Mouse (Mus musculus): Measurements from ENCODE around the gene Col1a1. TPM values are rescaled to one million over a fixed set of nuclear protein-coding genes. Genes with fewer than 3 reads are reported as not detected.

The Col1a1 gene
- total and polyA plus RNA-seq, 2 experiments from 2014 or later: 322 to 334 TPM

GRCm38 (mm10) chr11:94976199-94976598 lies 40.2 kb downstream of the Col1a1 start, which contains the start of gene Sgca:
Gene Sgca, minus strand, starts transcription at chr11:94976327.
- ATAC-seq (ENCODE audit: insufficient read depth, low read depth): no peak
- 28% methylated on average over 5 of the region's 5 CpGs for WGBS
- Histone ChIP-seq H3K9ac (replicated peaks; ENCODE audit: low read depth, low read length) (0 out of 2 replicates have a peak within 1 kb of the TSS, but pooled peaks have one; percentile 13), H3K9me3 (replicated peaks; ENCODE audit: control insufficient read depth, low read length) (no peaks in the 10 kb centered on the region), H3K36me3 (replicated peaks; ENCODE audit: control insufficient read depth, insufficient read depth, low read length) (no peaks in the 10 kb centered on the region), H3K4me3 (ENCODE audit: low read depth, low read length) (no peak within 1 kb of the TSS), H3K27ac (ENCODE audit: low read depth) (peak within 1 kb of the TSS; percentile 83), H3K27me3 (ENCODE audit: control insufficient read depth, insufficient read depth, low read length) (no peaks in the 10 kb centered on the region), H3K4me1 (ENCODE audit: control insufficient read depth, insufficient read depth) (peaks cover 25% of the 10 kb centered on the region; the same call in 1 of the 2 replicates), H3K4me2 (ENCODE audit: low read depth, low read length) (peak within 1 kb of the TSS; percentile 7; the same call in 1 of the 2 replicates)
- TF ChIP-seq CTCF (IDR thresholded peaks at IDR 0.05; ENCODE audit: low read depth) (no peak), EP300 (IDR thresholded peaks at IDR 0.05; ENCODE audit: low read depth) (0 out of 2 replicates have a peak, but pooled peaks have one; percentile 37)
- DNase-seq (ENCODE audit: low spot score): peak; percentile 62

- ATAC-seq (ENCODE audit: insufficient read depth, low read depth) (no peak), DNase-seq (ENCODE audit: low spot score) (no peak)
- Histone ChIP-seq H3K36me3 (replicated peaks; ENCODE audit: control insufficient read depth, insufficient read depth, low read length) (no peaks in the 10 kb centered on the region), H3K4me1 (ENCODE audit: control insufficient read depth, insufficient read depth) (peaks cover 25% of the 10 kb centered on the region; the same call in 1 of the 2 replicates), H3K4me3 (ENCODE audit: low read depth, low read length) (no peak overlapping the region), H3K27ac (ENCODE audit: low read depth) (no peak overlapping the region), H3K9me3 (replicated peaks; ENCODE audit: control insufficient read depth, low read length) (no peaks in the 10 kb centered on the region), H3K4me2 (ENCODE audit: low read depth, low read length) (peak overlapping the region; percentile 53; the same call in 1 of the 2 replicates), H3K9ac (replicated peaks; ENCODE audit: low read depth, low read length) (no peak overlapping the region), H3K27me3 (ENCODE audit: control insufficient read depth, insufficient read depth, low read length) (no peaks in the 10 kb centered on the region)
- 34% methylated on average over 9 of the region's 9 CpGs for WGBS
- no peak for TF ChIP-seq EP300 (IDR thresholded peaks at IDR 0.05; ENCODE audit: low read depth)
- no peak for TF ChIP-seq CTCF (IDR thresholded peaks at IDR 0.05; ENCODE audit: low read depth)
Measured at GRCm38 (mm10) chr11:94978178-94978915, 42.3 kb downstream of the Col1a1 start.

GRCm38 (mm10) chr11:94978947-94979346 lies 42.9 kb downstream of the Col1a1 start:
- Histone ChIP-seq H3K4me1 (ENCODE audit: control insufficient read depth, insufficient read depth) (peaks cover 21% of the 10 kb centered on the region; the same call in 1 of the 2 replicates), H3K36me3 (replicated peaks; ENCODE audit: control insufficient read depth, insufficient read depth, low read length) (no peaks in the 10 kb centered on the region), H3K4me3 (ENCODE audit: low read depth, low read length) (peak overlapping the region; percentile 25; the same call in 1 of the 2 replicates), H3K27me3 (ENCODE audit: control insufficient read depth, insufficient read depth, low read length) (no peaks in the 10 kb centered on the region), H3K9ac (replicated peaks; ENCODE audit: low read depth, low read length) (no peak overlapping the region), H3K9me3 (replicated peaks; ENCODE audit: control insufficient read depth, low read length) (no peaks in the 10 kb centered on the region), H3K27ac (ENCODE audit: low read depth) (peak overlapping the region; percentile 28; the same call in 1 of the 2 replicates), H3K4me2 (ENCODE audit: low read depth, low read length) (peak overlapping the region; percentile 53)
- ATAC-seq (ENCODE audit: insufficient read depth, low read depth) (peak; percentile 88), DNase-seq (ENCODE audit: low spot score) (peak; percentile 94)
- TF ChIP-seq EP300 (IDR thresholded peaks at IDR 0.05; ENCODE audit: low read depth) (no peak), CTCF (IDR thresholded peaks at IDR 0.05; ENCODE audit: low read depth) (peak; percentile 100)
- under 1% methylated on average over 20 of the region's 20 CpGs for WGBS

GRCm38 (mm10) chr11:94979462-94980179 lies 43.6 kb downstream of the Col1a1 start:
- H3K27me3 ChIP-seq (ENCODE audit: control insufficient read depth, insufficient read depth, low read length): no peaks in the 10 kb centered on the region
- peak overlapping the region; percentile 53 for H3K4me2 ChIP-seq (ENCODE audit: low read depth, low read length)
- H3K9me3 ChIP-seq (replicated peaks; ENCODE audit: control insufficient read depth, low read length): no peaks in the 10 kb centered on the region
- DNase-seq (ENCODE audit: low spot score): no peak
- no peaks in the 10 kb centered on the region for H3K36me3 ChIP-seq (replicated peaks; ENCODE audit: control insufficient read depth, insufficient read depth, low read length)
- peak overlapping the region; percentile 28; the same call in 1 of the 2 replicates for H3K27ac ChIP-seq (ENCODE audit: low read depth)
- ATAC-seq (ENCODE audit: insufficient read depth, low read depth): no peak
- peak overlapping the region; percentile 25; the same call in 1 of the 2 replicates for H3K4me3 ChIP-seq (ENCODE audit: low read depth, low read length)
- peaks cover 19% of the 10 kb centered on the region; the same call in 1 of the 2 replicates for H3K4me1 ChIP-seq (ENCODE audit: control insufficient read depth, insufficient read depth)
- no peak overlapping the region for H3K9ac ChIP-seq (replicated peaks; ENCODE audit: low read depth, low read length)
- TF ChIP-seq EP300 (IDR thresholded peaks at IDR 0.05; ENCODE audit: low read depth) (no peak), CTCF (IDR thresholded peaks at IDR 0.05; ENCODE audit: low read depth) (no peak)
- 69% methylated on average over 11 of the region's 11 CpGs for WGBS

GRCm38 (mm10) chr11:94985140-94985539 lies 49.1 kb downstream of the Col1a1 start:
- Histone ChIP-seq H3K27ac (ENCODE audit: low read depth) (no peak overlapping the region), H3K4me3 (ENCODE audit: low read depth, low read length) (no peak overlapping the region), H3K36me3 (replicated peaks; ENCODE audit: control insufficient read depth, insufficient read depth, low read length) (no peaks in the 10 kb centered on the region), H3K9ac (replicated peaks; ENCODE audit: low read depth, low read length) (no peak overlapping the region), H3K4me2 (ENCODE audit: low read depth, low read length) (no peak overlapping the region), H3K4me1 (ENCODE audit: control insufficient read depth, insufficient read depth) (peaks cover 19% of the 10 kb centered on the region), H3K9me3 (replicated peaks; ENCODE audit: control insufficient read depth, low read length) (no peaks in the 10 kb centered on the region), H3K27me3 (ENCODE audit: control insufficient read depth, insufficient read depth, low read length) (no peaks in the 10 kb centered on the region)
- ATAC-seq (ENCODE audit: insufficient read depth, low read depth) (no peak), DNase-seq (ENCODE audit: low spot score) (no peak)
- TF ChIP-seq EP300 (IDR thresholded peaks at IDR 0.05; ENCODE audit: low read depth): no peak
- TF ChIP-seq CTCF (IDR thresholded peaks at IDR 0.05; ENCODE audit: low read depth): no peak
- 49% methylated on average over 1 of the region's 1 CpGs for WGBS
